Mouse (Mus musculus): ENCODE results near the gene Camk2g. TPM values are rescaled to one million over a fixed set of nuclear protein-coding genes. Genes with fewer than 3 reads are reported as not detected.
A peak's percentile ranks its signal among the peaks of the same experiment; 100 is the strongest.

The Camk2g gene
- polyA plus RNA-seq, 1 experiment from 2014 or later: 230 TPM

GRCm38 (mm10) chr14:20806116-20806840 is 12.4 kb upstream of the Camk2g start:
- Histone ChIP-seq H3K4me3 (replicated peaks) (no peak overlapping the region), H3K36me3 (no peaks in the 10 kb centered on the region)
- 89% methylated on average over 14 of the region's 14 CpGs for WGBS

GRCm38 (mm10) chr14:20804964-20805672 is 11.2 kb upstream of the Camk2g start:
- peak overlapping the region; percentile 37; the same call in 1 of the 2 replicates for H3K27ac ChIP-seq (replicated peaks)
- 72% methylated on average over 9 of the region's 9 CpGs for WGBS
- H3K4me1 ChIP-seq: peaks cover 8% of the 10 kb centered on the region
- H3K27me3 ChIP-seq (replicated peaks): no peaks in the 10 kb centered on the region
- no peak for ATAC-seq (ENCODE audit: low FRiP score)
- no peak overlapping the region for H3K9ac ChIP-seq (replicated peaks)
- no peaks in the 10 kb centered on the region for H3K36me3 ChIP-seq
- H3K4me2 ChIP-seq: no peak overlapping the region
- H3K4me3 ChIP-seq (replicated peaks): no peak overlapping the region
- H3K9me3 ChIP-seq (replicated peaks): no peaks in the 10 kb centered on the region

More at GRCm38 (mm10) chr14:20806116-20806840, 12.4 kb upstream of the Camk2g start:
- no peak overlapping the region for H3K4me2 ChIP-seq
- ATAC-seq (ENCODE audit: low FRiP score): no peak
- no peaks in the 10 kb centered on the region for H3K27me3 ChIP-seq (replicated peaks)
- no peak overlapping the region for H3K9ac ChIP-seq (replicated peaks)
- peaks cover 8% of the 10 kb centered on the region for H3K4me1 ChIP-seq
- H3K27ac ChIP-seq (replicated peaks): no peak overlapping the region
- H3K9me3 ChIP-seq (replicated peaks): no peaks in the 10 kb centered on the region

GRCm38 (mm10) chr14:20804481-20804880 is 10.6 kb upstream of the Camk2g start:
- WGBS: 83% methylated on average over 5 of the region's 5 CpGs
- no peaks in the 10 kb centered on the region for H3K36me3 ChIP-seq
- ATAC-seq (ENCODE audit: low FRiP score): no peak

GRCm38 (mm10) chr14:20803606-20803938 is 9.7 kb upstream of the Camk2g start:
- no peak; the same call in 1 of the 2 replicates for ATAC-seq (ENCODE audit: low FRiP score)
- Histone ChIP-seq H3K36me3 (no peaks in the 10 kb centered on the region), H3K4me1 (peaks cover 8% of the 10 kb centered on the region), H3K9me3 (replicated peaks) (no peaks in the 10 kb centered on the region), H3K9ac (replicated peaks) (no peak overlapping the region), H3K27me3 (replicated peaks) (no peaks in the 10 kb centered on the region), H3K4me2 (no peak overlapping the region), H3K27ac (replicated peaks) (no peak overlapping the region), H3K4me3 (replicated peaks) (no peak overlapping the region)
- WGBS: 5% methylated on average over 7 of the region's 7 CpGs

More at GRCm38 (mm10) chr14:20804481-20804880, 10.6 kb upstream of the Camk2g start:
- Histone ChIP-seq H3K4me1 (peaks cover 8% of the 10 kb centered on the region), H3K27me3 (replicated peaks) (no peaks in the 10 kb centered on the region), H3K4me3 (replicated peaks) (no peak overlapping the region), H3K9me3 (replicated peaks) (no peaks in the 10 kb centered on the region), H3K27ac (replicated peaks) (no peak overlapping the region), H3K9ac (replicated peaks) (no peak overlapping the region), H3K4me2 (no peak overlapping the region)

GRCm38 (mm10) chr14:20802926-20803605 is 9.2 kb upstream of the Camk2g start:
- H3K4me2 ChIP-seq: no peak overlapping the region
- no peak; the same call in 1 of the 2 replicates for ATAC-seq (ENCODE audit: low FRiP score)
- H3K9me3 ChIP-seq (replicated peaks): no peaks in the 10 kb centered on the region
- no peaks in the 10 kb centered on the region for H3K36me3 ChIP-seq
- no peak overlapping the region for H3K27ac ChIP-seq (replicated peaks)
- H3K4me3 ChIP-seq (replicated peaks): no peak overlapping the region
- peaks cover 8% of the 10 kb centered on the region for H3K4me1 ChIP-seq
- 38% methylated on average over 2 of the region's 2 CpGs for WGBS
- H3K9ac ChIP-seq (replicated peaks): no peak overlapping the region
- H3K27me3 ChIP-seq (replicated peaks): no peaks in the 10 kb centered on the region

GRCm38 (mm10) chr14:20798761-20799160 is 4.9 kb upstream of the Camk2g start:
- H3K36me3 ChIP-seq: no peaks in the 10 kb centered on the region
- ATAC-seq (ENCODE audit: low FRiP score): no peak
- H3K4me3 ChIP-seq (replicated peaks): no peak overlapping the region
- no peaks in the 10 kb centered on the region for H3K27me3 ChIP-seq (replicated peaks)
- no peak overlapping the region for H3K27ac ChIP-seq (replicated peaks)
- no peak overlapping the region for H3K4me2 ChIP-seq
- 11% methylated on average over 7 of the region's 7 CpGs for WGBS
- H3K9me3 ChIP-seq (replicated peaks): no peaks in the 10 kb centered on the region
- peaks cover 34% of the 10 kb centered on the region for H3K4me1 ChIP-seq
- no peak overlapping the region for H3K9ac ChIP-seq (replicated peaks)

GRCm38 (mm10) chr14:20798300-20798699 is 4.4 kb upstream of the Camk2g start:
- ATAC-seq (ENCODE audit: low FRiP score): no peak
- no peaks in the 10 kb centered on the region for H3K9me3 ChIP-seq (replicated peaks)
- no peaks in the 10 kb centered on the region for H3K27me3 ChIP-seq (replicated peaks)
- H3K27ac ChIP-seq (replicated peaks): no peak overlapping the region
- no peak overlapping the region for H3K9ac ChIP-seq (replicated peaks)
- no peak overlapping the region for H3K4me2 ChIP-seq
- no peak overlapping the region for H3K4me3 ChIP-seq (replicated peaks)
- H3K4me1 ChIP-seq: peaks cover 34% of the 10 kb centered on the region
- no peaks in the 10 kb centered on the region for H3K36me3 ChIP-seq
- WGBS: 86% methylated on average over 6 of the region's 6 CpGs

GRCm38 (mm10) chr14:20796643-20797042 is 2.8 kb upstream of the Camk2g start:
- WGBS: 14% methylated on average over 8 of the region's 8 CpGs
- Histone ChIP-seq H3K4me2 (peak overlapping the region; percentile 19), H3K9ac (replicated peaks) (no peak overlapping the region), H3K9me3 (replicated peaks) (no peaks in the 10 kb centered on the region), H3K4me3 (replicated peaks) (no peak overlapping the region), H3K36me3 (no peaks in the 10 kb centered on the region), H3K27me3 (replicated peaks) (no peaks in the 10 kb centered on the region), H3K4me1 (peaks cover 47% of the 10 kb centered on the region), H3K27ac (replicated peaks) (peak overlapping the region; percentile 34; the same call in 1 of the 2 replicates)
- no peak for ATAC-seq (ENCODE audit: low FRiP score)

GRCm38 (mm10) chr14:20796170-20796569 is 2.3 kb upstream of the Camk2g start:
- H3K9ac ChIP-seq (replicated peaks): no peak overlapping the region
- 62% methylated on average over 8 of the region's 8 CpGs for WGBS

GRCm38 (mm10) chr14:20795423-20796152 is 1.7 kb upstream of the Camk2g start:
- H3K27me3 ChIP-seq (replicated peaks): no peaks in the 10 kb centered on the region
- peak overlapping the region; percentile 34; the same call in 1 of the 2 replicates for H3K27ac ChIP-seq (replicated peaks)
- ATAC-seq (ENCODE audit: low FRiP score): no peak
- H3K4me3 ChIP-seq (replicated peaks): no peak overlapping the region
- H3K4me2 ChIP-seq: 0 out of 2 replicates have a peak overlapping the region, but pooled peaks have one; percentile 13
- peaks cover 57% of the 10 kb centered on the region for H3K4me1 ChIP-seq
- WGBS: 46% methylated on average over 7 of the region's 9 CpGs
- 0 out of 2 replicates have a peak, but pooled peaks cover 8% of the 10 kb centered on the region for H3K36me3 ChIP-seq
- H3K9me3 ChIP-seq (replicated peaks): no peaks in the 10 kb centered on the region
- H3K9ac ChIP-seq (replicated peaks): no peak overlapping the region

More at GRCm38 (mm10) chr14:20796170-20796569, 2.3 kb upstream of the Camk2g start:
- no peaks in the 10 kb centered on the region for H3K27me3 ChIP-seq (replicated peaks)
- H3K36me3 ChIP-seq: 0 out of 2 replicates have a peak, but pooled peaks cover 3% of the 10 kb centered on the region
- no peak overlapping the region for H3K4me3 ChIP-seq (replicated peaks)
- H3K4me2 ChIP-seq: 0 out of 2 replicates have a peak overlapping the region, but pooled peaks have one; percentile 19
- no peaks in the 10 kb centered on the region for H3K9me3 ChIP-seq (replicated peaks)
- ATAC-seq (ENCODE audit: low FRiP score): no peak
- H3K27ac ChIP-seq (replicated peaks): peak overlapping the region; percentile 34; the same call in 1 of the 2 replicates
- H3K4me1 ChIP-seq: peaks cover 52% of the 10 kb centered on the region

- H3K4me2 ChIP-seq: peak overlapping the region; percentile 87
- no peak for ATAC-seq (ENCODE audit: low FRiP score)
- peak overlapping the region; percentile 83 for H3K4me3 ChIP-seq (replicated peaks)
- H3K9ac ChIP-seq (replicated peaks): peak overlapping the region; percentile 81; the same call in 1 of the 2 replicates
- H3K27me3 ChIP-seq (replicated peaks): no peaks in the 10 kb centered on the region
- no peaks in the 10 kb centered on the region for H3K9me3 ChIP-seq (replicated peaks)
- 11% methylated on average over 9 of the region's 9 CpGs for WGBS
- no peak overlapping the region; the same call in 1 of the 2 replicates for H3K27ac ChIP-seq (replicated peaks)
- peaks cover 62% of the 10 kb centered on the region for H3K4me1 ChIP-seq
- H3K36me3 ChIP-seq: peaks cover 18% of the 10 kb centered on the region
Measured at GRCm38 (mm10) chr14:20794589-20794988, 701 bp upstream of the Camk2g start.
